Mouse (Mus musculus): ENCODE results near the gene Tox4. TPM values are rescaled to one million over a fixed set of nuclear protein-coding genes. Genes with fewer than 3 reads are reported as not detected.
A peak's percentile ranks its signal among the peaks of the same experiment; 100 is the strongest.

The Tox4 gene
- 52.1 and 60.2 TPM in 2 replicates for polyA plus RNA-seq (2015; fragmentation: Nextera tagmentation; extraction: Ambion mirVana)

GRCm38 (mm10) chr14:52278932-52279746, at the start of gene Tox4, which contains the start of gene Rab2b:
Gene Tox4 (plus strand): TSS chr14:52279146.
Gene Rab2b (minus strand): TSS chr14:52279545.
- no peaks in the 10 kb centered on the region for H3K9me3 ChIP-seq (ENCODE audit: control insufficient read depth, low read length)
- peak; percentile 98 for ATAC-seq
- WGBS, result under 1% methylated on average over 63 of the region's 66 CpGs

DNA sequence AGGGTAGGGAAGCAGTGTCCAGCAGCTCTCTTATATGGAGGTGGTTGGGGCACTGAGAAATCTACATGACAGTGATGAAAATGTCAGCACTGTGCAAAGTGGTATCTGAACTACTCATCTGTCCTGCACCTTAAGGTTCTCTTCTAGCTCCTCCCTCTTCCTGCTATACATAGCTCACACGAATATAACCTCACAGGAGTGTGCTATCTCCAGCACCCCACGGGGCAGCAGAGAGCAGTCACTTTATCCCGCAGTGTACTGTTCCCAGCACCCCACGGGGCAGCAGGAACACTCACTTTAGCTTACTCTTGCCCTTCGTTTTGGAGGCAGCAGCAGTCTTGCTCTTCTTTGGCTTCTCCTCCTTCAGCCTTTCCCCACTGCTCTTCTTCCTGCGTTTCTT, 46.7 kb upstream of the Tox4 start:
- Histone ChIP-seq H3K27ac (ENCODE audit: low read length) (no peak overlapping the region), H3K27me3 (replicated peaks; ENCODE audit: control insufficient read depth, insufficient read depth, low read length) (no peaks in the 10 kb centered on the region), H3K9ac (replicated peaks; ENCODE audit: low read depth, low read length) (no peak overlapping the region), H3K4me1 (replicated peaks; ENCODE audit: control insufficient read depth, insufficient read depth, low read length) (no peaks in the 10 kb centered on the region), H3K4me2 (ENCODE audit: low read length) (no peak overlapping the region), H3K36me3 (ENCODE audit: control insufficient read depth, insufficient read depth) (peaks cover 60% of the 10 kb centered on the region), H3K9me3 (ENCODE audit: control insufficient read depth, low read length) (no peaks in the 10 kb centered on the region), H3K4me3 (replicated peaks; ENCODE audit: low read length) (no peak overlapping the region)
- ATAC-seq, result no peak
- 91% methylated on average over 6 of the region's 6 CpGs for WGBS

More at GRCm38 (mm10) chr14:52278932-52279746, at the start of gene Tox4, which contains the start of gene Rab2b:
- peak within 1 kb of the TSS; percentile 72 for H3K9ac ChIP-seq (replicated peaks; ENCODE audit: low read depth, low read length)
- H3K36me3 ChIP-seq (ENCODE audit: control insufficient read depth, insufficient read depth), result no peaks in the 10 kb centered on the region
- H3K4me3 ChIP-seq (replicated peaks; ENCODE audit: low read length), result peak within 1 kb of the TSS; percentile 92
- H3K27ac ChIP-seq (ENCODE audit: low read length), result peak within 1 kb of the TSS; percentile 83
- peaks cover 8% of the 10 kb centered on the region for H3K4me1 ChIP-seq (replicated peaks; ENCODE audit: control insufficient read depth, insufficient read depth, low read length)
- H3K27me3 ChIP-seq (replicated peaks; ENCODE audit: control insufficient read depth, insufficient read depth, low read length), result no peaks in the 10 kb centered on the region
- H3K4me2 ChIP-seq (ENCODE audit: low read length), result peak within 1 kb of the TSS; percentile 53

GRCm38 (mm10) chr14:52235165-52235564, 43.8 kb upstream of the Tox4 start:
- H3K36me3 ChIP-seq (ENCODE audit: control insufficient read depth, insufficient read depth), result peaks cover 51% of the 10 kb centered on the region

DNA sequence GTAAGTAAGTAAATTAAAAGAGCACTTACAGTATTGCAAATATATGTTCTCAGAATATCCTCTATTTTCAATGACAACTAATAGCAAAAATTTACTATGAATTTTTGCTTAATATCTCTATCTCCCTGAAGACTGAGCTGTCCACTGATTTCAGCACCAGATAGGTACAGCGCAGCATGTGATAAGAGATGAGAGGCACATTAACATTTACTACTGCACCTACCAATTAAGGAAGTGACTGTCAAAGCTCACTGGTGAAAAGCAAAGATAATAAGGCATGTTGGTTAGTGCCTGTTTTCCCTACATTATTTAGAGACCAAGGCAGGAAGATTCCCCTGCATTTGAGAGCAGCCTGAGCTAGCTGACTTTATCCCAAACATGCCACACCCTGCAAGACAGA, 42.7 kb upstream of the Tox4 start:
- Histone ChIP-seq H3K4me3 (replicated peaks; ENCODE audit: low read length) (no peak overlapping the region), H3K27ac (ENCODE audit: low read length) (no peak overlapping the region), H3K9ac (replicated peaks; ENCODE audit: low read depth, low read length) (no peak overlapping the region), H3K27me3 (replicated peaks; ENCODE audit: control insufficient read depth, insufficient read depth, low read length) (no peaks in the 10 kb centered on the region), H3K4me2 (ENCODE audit: low read length) (no peak overlapping the region), H3K9me3 (ENCODE audit: control insufficient read depth, low read length) (no peaks in the 10 kb centered on the region), H3K36me3 (ENCODE audit: control insufficient read depth, insufficient read depth) (peaks cover 41% of the 10 kb centered on the region), H3K4me1 (replicated peaks; ENCODE audit: control insufficient read depth, insufficient read depth, low read length) (no peaks in the 10 kb centered on the region)
- ATAC-seq, result no peak
- 94% methylated on average over 1 of the region's 1 CpGs for WGBS

More at GRCm38 (mm10) chr14:52235165-52235564, 43.8 kb upstream of the Tox4 start:
- H3K9me3 ChIP-seq (ENCODE audit: control insufficient read depth, low read length), result no peaks in the 10 kb centered on the region
- no peak overlapping the region for H3K27ac ChIP-seq (ENCODE audit: low read length)
- H3K4me1 ChIP-seq (replicated peaks; ENCODE audit: control insufficient read depth, insufficient read depth, low read length), result no peaks in the 10 kb centered on the region
- H3K4me2 ChIP-seq (ENCODE audit: low read length), result no peak overlapping the region
- H3K4me3 ChIP-seq (replicated peaks; ENCODE audit: low read length), result no peak overlapping the region
- no peak overlapping the region for H3K9ac ChIP-seq (replicated peaks; ENCODE audit: low read depth, low read length)
- no peak for ATAC-seq
- 96% methylated on average over 7 of the region's 7 CpGs for WGBS
- no peaks in the 10 kb centered on the region for H3K27me3 ChIP-seq (replicated peaks; ENCODE audit: control insufficient read depth, insufficient read depth, low read length)

GRCm38 (mm10) chr14:52244041-52244689, 34.8 kb upstream of the Tox4 start:
- peak; percentile 99 for ATAC-seq
- Histone ChIP-seq H3K4me1 (replicated peaks; ENCODE audit: control insufficient read depth, insufficient read depth, low read length) (peaks cover 12% of the 10 kb centered on the region), H3K4me2 (ENCODE audit: low read length) (peak overlapping the region; percentile 63), H3K4me3 (replicated peaks; ENCODE audit: low read length) (peak overlapping the region; percentile 87), H3K27me3 (replicated peaks; ENCODE audit: control insufficient read depth, insufficient read depth, low read length) (no peaks in the 10 kb centered on the region), H3K9ac (replicated peaks; ENCODE audit: low read depth, low read length) (peak overlapping the region; percentile 81), H3K9me3 (ENCODE audit: control insufficient read depth, low read length) (no peaks in the 10 kb centered on the region), H3K27ac (ENCODE audit: low read length) (peak overlapping the region; percentile 63), H3K36me3 (ENCODE audit: control insufficient read depth, insufficient read depth) (no peaks in the 10 kb centered on the region)
- under 1% methylated on average over 32 of the region's 32 CpGs for WGBS

GRCm38 (mm10) chr14:52244690-52245042, 34.3 kb upstream of the Tox4 start:
- peak overlapping the region; percentile 63 for H3K27ac ChIP-seq (ENCODE audit: low read length)
- H3K4me2 ChIP-seq (ENCODE audit: low read length), result peak overlapping the region; percentile 63
- no peaks in the 10 kb centered on the region for H3K9me3 ChIP-seq (ENCODE audit: control insufficient read depth, low read length)
- 8% methylated on average over 7 of the region's 7 CpGs for WGBS
- peak overlapping the region; percentile 87 for H3K4me3 ChIP-seq (replicated peaks; ENCODE audit: low read length)
- H3K9ac ChIP-seq (replicated peaks; ENCODE audit: low read depth, low read length), result peak overlapping the region; percentile 74
- peaks cover 12% of the 10 kb centered on the region for H3K4me1 ChIP-seq (replicated peaks; ENCODE audit: control insufficient read depth, insufficient read depth, low read length)
- no peak; the same call in 1 of the 2 replicates for ATAC-seq
- H3K36me3 ChIP-seq (ENCODE audit: control insufficient read depth, insufficient read depth), result no peaks in the 10 kb centered on the region
- H3K27me3 ChIP-seq (replicated peaks; ENCODE audit: control insufficient read depth, insufficient read depth, low read length), result no peaks in the 10 kb centered on the region

DNA sequence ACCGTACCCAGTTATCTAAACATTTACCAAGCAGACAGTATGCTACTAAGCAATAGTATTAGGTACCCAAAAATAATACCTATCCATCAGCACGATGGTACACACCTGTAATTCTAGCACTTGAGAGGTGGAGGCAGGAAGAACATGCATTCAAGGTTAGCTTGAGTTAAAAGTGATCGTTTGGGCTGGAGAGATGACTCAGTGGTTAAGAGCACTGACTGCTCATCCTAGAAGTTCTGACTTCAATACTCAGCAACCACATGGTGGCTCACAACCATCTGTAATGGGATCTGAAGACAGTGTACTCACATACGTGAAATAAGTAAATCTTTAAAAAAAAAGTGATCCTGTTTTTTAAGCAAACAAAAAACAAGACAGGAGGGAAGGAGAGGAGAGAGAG, 32.8 kb upstream of the Tox4 start:
- ATAC-seq, result no peak
- 85% methylated on average over 4 of the region's 4 CpGs for WGBS
- Histone ChIP-seq H3K36me3 (ENCODE audit: control insufficient read depth, insufficient read depth) (no peaks in the 10 kb centered on the region), H3K27me3 (replicated peaks; ENCODE audit: control insufficient read depth, insufficient read depth, low read length) (no peaks in the 10 kb centered on the region), H3K4me1 (replicated peaks; ENCODE audit: control insufficient read depth, insufficient read depth, low read length) (peaks cover 12% of the 10 kb centered on the region), H3K9ac (replicated peaks; ENCODE audit: low read depth, low read length) (no peak overlapping the region), H3K9me3 (ENCODE audit: control insufficient read depth, low read length) (no peaks in the 10 kb centered on the region), H3K4me2 (ENCODE audit: low read length) (no peak overlapping the region), H3K4me3 (replicated peaks; ENCODE audit: low read length) (no peak overlapping the region), H3K27ac (ENCODE audit: low read length) (no peak overlapping the region)

DNA sequence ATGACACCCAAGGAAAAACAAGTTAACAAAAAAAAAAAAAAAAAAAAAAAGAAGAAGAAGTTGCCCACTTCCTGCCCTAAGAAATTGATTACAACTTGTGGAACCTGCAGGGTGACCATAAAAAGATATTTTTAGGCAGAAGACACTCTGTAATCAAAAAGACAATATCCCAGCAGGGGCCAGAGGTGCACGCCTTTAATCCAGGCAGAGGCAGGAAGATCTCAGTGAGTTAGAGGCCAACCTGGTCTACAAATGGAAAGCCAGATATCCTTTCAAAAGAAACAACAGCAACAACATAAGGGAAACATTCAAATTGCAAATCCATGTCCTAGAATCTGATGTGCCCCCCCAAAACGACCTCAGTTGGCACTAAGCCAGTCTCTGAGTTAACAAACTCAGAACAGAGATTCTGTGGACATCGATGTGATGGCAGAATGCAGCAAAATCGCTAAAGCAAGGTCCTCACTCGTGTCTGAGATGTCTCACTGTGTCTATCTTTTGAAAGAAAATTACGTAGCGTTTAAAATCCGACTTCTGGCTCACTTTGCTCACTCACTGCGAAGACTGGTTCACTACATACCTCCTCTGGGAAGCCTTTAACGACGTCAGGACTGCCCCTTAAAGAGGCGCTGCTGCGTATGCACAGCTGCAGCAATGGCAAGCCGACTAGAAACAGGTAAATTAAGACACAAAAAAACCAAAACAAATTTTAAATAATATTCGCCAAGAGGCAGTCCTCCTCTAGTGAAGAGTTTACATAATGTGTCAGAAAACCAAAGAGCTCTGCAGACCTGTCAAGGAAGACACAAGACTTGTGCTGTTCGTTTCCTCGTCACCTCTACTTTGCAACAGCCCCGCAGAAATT, 22.4 kb upstream of the Tox4 start:
- H3K4me3 ChIP-seq (replicated peaks; ENCODE audit: low read length), result peak overlapping the region; percentile 86

More for the DNA sequence above, 22.4 kb upstream of the Tox4 start:
- H3K36me3 ChIP-seq (ENCODE audit: control insufficient read depth, insufficient read depth), result no peaks in the 10 kb centered on the region
- peak overlapping the region; percentile 88 for H3K4me2 ChIP-seq (ENCODE audit: low read length)
- H3K9me3 ChIP-seq (ENCODE audit: control insufficient read depth, low read length), result no peaks in the 10 kb centered on the region
- H3K27ac ChIP-seq (ENCODE audit: low read length), result peak overlapping the region; percentile 96
- WGBS, result 8% methylated on average over 18 of the region's 18 CpGs
- no peak for ATAC-seq
- peaks cover 11% of the 10 kb centered on the region for H3K4me1 ChIP-seq (replicated peaks; ENCODE audit: control insufficient read depth, insufficient read depth, low read length)
- H3K9ac ChIP-seq (replicated peaks; ENCODE audit: low read depth, low read length), result peak overlapping the region; percentile 93
- no peaks in the 10 kb centered on the region for H3K27me3 ChIP-seq (replicated peaks; ENCODE audit: control insufficient read depth, insufficient read depth, low read length)

Data from forebrain, embryonic 16.5 days (tissue).